Mouse (Mus musculus): ENCODE data around the gene Wars2.

Wars2 gene

GRCm38 (mm10) chr3:99264695-99265094, 123.8 kb downstream of the Wars2 start:
- DNase-seq (ENCODE audit: low read depth), result no peak

GRCm38 (mm10) chr3:99266752-99267303, 126.0 kb downstream of the Wars2 start:
- no peak for DNase-seq (ENCODE audit: low read depth)

GRCm38 (mm10) chr3:99277973-99278580, 137.2 kb downstream of the Wars2 start:
- DNase-seq (ENCODE audit: low read depth), result no peak

GRCm38 (mm10) chr3:99279718-99280117, 138.8 kb downstream of the Wars2 start:
- DNase-seq (ENCODE audit: low read depth), result no peak

GRCm38 (mm10) chr3:99281453-99281852, 140.6 kb downstream of the Wars2 start:
- DNase-seq (ENCODE audit: low read depth), result no peak

- DNase-seq (ENCODE audit: low read depth), result no peak
Observed at GRCm38 (mm10) chr3:99288302-99288701, 147.4 kb downstream of the Wars2 start.

Measured in c-Kit-positive CD71-negative TER-119-negative erythroid progenitor cells, embryonic 14.5 days (primary cell).